Mouse (Mus musculus) CH12.LX (cell line): ENCODE data around the gene Myo16. TPM values are rescaled to one million over a fixed set of nuclear protein-coding genes. Genes with fewer than 3 reads are reported as not detected.

ENCODE experiments used
- DNase-seq: peaks from one replicate; pipeline ENCODE4 v3.0.0-alpha.2; 2013; ENCODE audit errors: extremely low read depth
- H3K27ac ChIP-seq: 2 replicates; pipeline ENCODE4 v1.5.1; 2012; ENCODE audit warnings: low read depth, mild to moderate bottlenecking, control low read depth, moderate library complexity; ENCODE audit not compliant: insufficient read depth
- H3K27me3 ChIP-seq: replicated peaks from 2 replicates; pipeline ENCODE3; 2012; ENCODE audit warnings: inconsistent platforms
- H3K36me3 ChIP-seq, 2 experiments: replicated peaks in 1 of 2; 2 replicates each; pipeline versions ENCODE3 to v1.6.1; 2012; ENCODE audit warnings: inconsistent platforms in 1 of 2, low read length in 1 of 2, mild to moderate bottlenecking in 1 of 2, mixed read lengths in 1 of 2, moderate library complexity in 1 of 2; ENCODE audit not compliant: control insufficient read depth in 1 of 2, insufficient read depth in 1 of 2
- H3K4me1 ChIP-seq, 2 experiments: 2 replicates each; pipeline ENCODE4 v1.6.1; 2012; ENCODE audit warnings: inconsistent platforms in 1 of 2, moderate library complexity in 1 of 2; ENCODE audit not compliant: insufficient read depth in 2 of 2, control insufficient read depth in 1 of 2
- H3K4me2 ChIP-seq: 2 replicates; pipeline ENCODE4 v1.6.1; 2012; ENCODE audit warnings: low read depth, mild to moderate bottlenecking, control low read depth; ENCODE audit not compliant: poor library complexity, insufficient read depth, severe bottlenecking
- H3K4me3 ChIP-seq, 3 experiments: fragments of 150-350 bp in 1 of 3; sonication (generic) in 1 of 3; replicated peaks in 1 of 3; 2 replicates each; pipeline versions ENCODE3 to v1.5.1; 2011 to 2012; ENCODE audit warnings: low read depth in 2 of 3, low read length in 2 of 3, mild to moderate bottlenecking in 2 of 3, moderate library complexity in 2 of 3, control low read depth in 1 of 3, improper control_type of control experiment in 1 of 3, inconsistent platforms in 1 of 3, mixed read lengths in 1 of 3; ENCODE audit not compliant: poor library complexity in 1 of 3
- H3K79me2 ChIP-seq: replicated peaks from 2 replicates; pipeline ENCODE4 v1.6.1; 2012; ENCODE audit warnings: mild to moderate bottlenecking, moderate library complexity; ENCODE audit not compliant: control insufficient read depth, poor library complexity, insufficient read depth, severe bottlenecking; ENCODE audit errors: extremely low read depth
- H3K9ac ChIP-seq: 2 replicates; pipeline ENCODE4 v1.6.1; 2012; ENCODE audit warnings: low read depth, mild to moderate bottlenecking, control low read depth, moderate library complexity; ENCODE audit not compliant: insufficient read depth
- H3K9me3 ChIP-seq: replicated peaks from 2 replicates; pipeline ENCODE3; 2012; ENCODE audit warnings: low read length, inconsistent platforms, mixed read lengths
- BHLHE40 ChIP-seq: IDR thresholded peaks from 2 replicates; pipeline ENCODE4 v1.6.1; 2011; ENCODE audit warnings: mild to moderate bottlenecking, low read depth, low read length, improper control_type of control experiment
- CHD1 ChIP-seq: IDR thresholded peaks from 2 replicates; pipeline ENCODE4 v1.6.1; 2012; ENCODE audit warnings: low read depth, low read length, improper control_type of control experiment, inconsistent platforms
- CHD2 ChIP-seq: IDR thresholded peaks from 2 replicates; pipeline ENCODE4 v1.6.1; 2011; ENCODE audit warnings: low read length, improper control_type of control experiment
- IRF4 ChIP-seq: IDR thresholded peaks from 2 replicates; pipeline ENCODE4 v1.6.1; 2014; ENCODE audit warnings: low read depth, mild to moderate bottlenecking, inconsistent platforms, low read length, improper control_type of control experiment
- JUN ChIP-seq: IDR thresholded peaks from 2 replicates; pipeline ENCODE4 v1.6.1; 2011; ENCODE audit warnings: low read depth, mild to moderate bottlenecking, low read length, improper control_type of control experiment, moderate library complexity; ENCODE audit not compliant: insufficient read depth
- KAT2A ChIP-seq: IDR thresholded peaks from 2 replicates; pipeline ENCODE4 v1.6.1; 2012; ENCODE audit warnings: low read length, improper control_type of control experiment, inconsistent platforms; ENCODE audit not compliant: insufficient replicate concordance
- MAX ChIP-seq: IDR thresholded peaks from 2 replicates; pipeline ENCODE4 v1.6.1; 2011; ENCODE audit warnings: low read length, improper control_type of control experiment
- MEF2A ChIP-seq: IDR thresholded peaks from 2 replicates; pipeline ENCODE4 v1.6.1; 2014; ENCODE audit warnings: low read depth, mild to moderate bottlenecking, inconsistent platforms, low read length, improper control_type of control experiment, borderline replicate concordance
- MXI1 ChIP-seq: IDR thresholded peaks from 2 replicates; pipeline ENCODE4 v1.6.1; 2011; ENCODE audit warnings: mild to moderate bottlenecking, low read depth, low read length, improper control_type of control experiment
- MYC ChIP-seq: IDR thresholded peaks from 2 replicates; pipeline ENCODE4 v1.6.1; 2011; ENCODE audit warnings: low read depth, mild to moderate bottlenecking, improper control_type of control experiment, low read length
- NRF1 ChIP-seq: IDR thresholded peaks from 2 replicates; pipeline ENCODE4 v1.6.1; 2014; ENCODE audit warnings: low read depth, mild to moderate bottlenecking, inconsistent platforms, low read length, improper control_type of control experiment, moderate library complexity
- POLR2AphosphoS2 ChIP-seq: IDR thresholded peaks from 2 replicates; pipeline ENCODE4 v1.6.1; 2011; ENCODE audit warnings: low read depth, low read length, improper control_type of control experiment
- RAD21 ChIP-seq: IDR thresholded peaks from 2 replicates; pipeline ENCODE4 v1.6.1; 2011; ENCODE audit warnings: low read depth, mild to moderate bottlenecking, low read length, improper control_type of control experiment, moderate library complexity
- RCOR1 ChIP-seq: conservative IDR thresholded peaks from 2 replicates; pipeline ENCODE4 v1.6.1; 2012; ENCODE audit warnings: low read depth, mild to moderate bottlenecking, inconsistent platforms, low read length, improper control_type of control experiment
- SIN3A ChIP-seq: IDR thresholded peaks from 2 replicates; pipeline ENCODE4 v1.6.1; 2012; ENCODE audit warnings: low read length, improper control_type of control experiment, inconsistent platforms
- TBP ChIP-seq: conservative IDR thresholded peaks from 2 replicates; pipeline ENCODE4 v1.6.1; 2011; ENCODE audit warnings: low read depth, low read length, improper control_type of control experiment
- UBTF ChIP-seq: IDR thresholded peaks from 2 replicates; pipeline ENCODE4 v1.6.1; 2012; ENCODE audit warnings: low read depth, mild to moderate bottlenecking, inconsistent platforms, low read length, improper control_type of control experiment, moderate library complexity
- USF2 ChIP-seq: conservative IDR thresholded peaks from 2 replicates; pipeline ENCODE4 v1.6.1; 2011; ENCODE audit warnings: low read depth, low read length, improper control_type of control experiment
- ZNF384 ChIP-seq: IDR thresholded peaks from 2 replicates; pipeline ENCODE4 v1.6.1; 2012; ENCODE audit warnings: low read depth, low read length, improper control_type of control experiment, inconsistent platforms
- dilution Hi-C: fragments of 300-500 bp; cut with MboI; formaldehyde crosslinking; loops from 2 replicates; pipeline ENCODE4 v1.14.3; 2020; ENCODE audit warnings: low sequenced_read_pairs; ENCODE audit not compliant: extremely low pct_unique_long_range_greater_than_20kb, extremely low pct_ligation_motif_present
- in situ Hi-C: fragments of 300-500 bp; cut with MboI; formaldehyde crosslinking; loops from 3 replicates; pipeline ENCODE4 v1.14.3; 2019; ENCODE audit warnings: low sequenced_read_pairs, low pct_ligation_motif_present, low pct_unique_long_range_greater_than_20kb, mixed read lengths
- polyA plus RNA-seq: library from polyadenylated mRNA; unstranded; fragments of >175 nt; gene quantifications from 2 replicates; pipeline ENCODE4 v1.2.1, GENCODE M21; 2012; ENCODE audit warnings: low read depth; ENCODE audit not compliant: insufficient read length
- total RNA-seq, 2 experiments: library from RNA; depleted of rRNA; stranded (reverse); fragments of 300-350 nt in 1 of 2; fragments of >200 nt in 1 of 2; gene quantifications; 2 replicates each; pipeline ENCODE4 v1.2.3; 2012 to 2014

Myo16 gene
- total and polyA plus RNA-seq, 3 experiments: not detected

- dilution Hi-C loops (no loop called here), in situ Hi-C loops (loop anchor here (10.0 to 25.0 kb wide), 2 partner anchors 258 to 325 kb away; partner anchors contain the start of genes Abhd13 and Lig4)
These were observed 158.6 kb downstream of the Myo16 start for GRCm38 (mm10) chr8:10312316-10312715.

DNA sequence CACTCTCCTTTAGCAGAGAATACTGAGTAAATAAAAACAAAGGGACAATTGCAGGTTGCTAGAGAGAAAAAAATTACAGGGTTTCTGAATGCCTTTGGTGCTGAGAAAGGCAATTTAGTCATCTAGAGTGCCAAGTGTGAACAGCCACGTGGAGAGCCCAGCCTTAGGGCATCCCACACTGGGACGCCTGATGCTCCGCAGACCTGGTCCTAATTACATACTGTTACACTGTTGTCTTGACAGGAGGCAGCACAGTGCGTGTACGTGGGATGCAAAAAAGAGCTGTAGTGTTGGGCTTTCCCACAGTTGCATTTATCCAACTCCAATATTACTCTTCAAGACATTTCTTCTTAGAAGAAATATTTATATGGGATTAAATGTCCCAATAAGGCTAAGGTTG, 162.5 kb downstream of the Myo16 start:
- Histone ChIP-seq H3K9ac (no peak overlapping the region), H3K4me3 (no peak overlapping the region)
- TF ChIP-seq MXI1: no peak
- no peak for TF ChIP-seq UBTF
- no peak for TF ChIP-seq KAT2A
- TF ChIP-seq NRF1: no peak
- no peak for TF ChIP-seq ZNF384
- no peak for TF ChIP-seq MYC
- TF ChIP-seq RCOR1: no peak
- TF ChIP-seq MEF2A: no peak
- TF ChIP-seq BHLHE40: no peak
- no peak for TF ChIP-seq RAD21
- TF ChIP-seq CHD1: no peak
- TF ChIP-seq POLR2AphosphoS2: no peak
- TF ChIP-seq USF2: no peak
- TF ChIP-seq MAX: no peak
- no peak for TF ChIP-seq SIN3A
- TF ChIP-seq CHD2: no peak
- no peak for TF ChIP-seq IRF4
- no peak for TF ChIP-seq TBP
- TF ChIP-seq, all 38 proteins: peak for 0
- Histone ChIP-seq H3K4me1 (peaks cover 0 to 9% of the 10 kb centered on the region in 2 experiments; a peak in 1 of 4 replicates), H3K27me3 (no peaks in the 10 kb centered on the region), H3K79me2 (no peaks in the 10 kb centered on the region), H3K27ac (no peak overlapping the region), H3K4me2 (no peak overlapping the region), H3K9me3 (no peaks in the 10 kb centered on the region), H3K36me3 (no peaks in the 10 kb centered on the region)
- in situ Hi-C loops: loop anchor here (10.0 to 25.0 kb wide), 2 partner anchors 261 to 329 kb away; partner anchors contain the start of genes Abhd13 and Lig4
- dilution Hi-C loops: no loop called here
- no peak for DNase-seq

More at GRCm38 (mm10) chr8:10312316-10312715, 158.6 kb downstream of the Myo16 start:
- no peak for DNase-seq
- Histone ChIP-seq H3K9ac (no peak overlapping the region), H3K4me1 (peaks cover 3 to 7% of the 10 kb centered on the region in 2 experiments; a peak in 2 of 4 replicates), H3K27me3 (no peaks in the 10 kb centered on the region), H3K9me3 (no peaks in the 10 kb centered on the region), H3K79me2 (no peaks in the 10 kb centered on the region), H3K4me3 (no peak overlapping the region), H3K36me3 (no peaks in the 10 kb centered on the region), H3K4me2 (no peak overlapping the region), H3K27ac (no peak overlapping the region)
- no peak for TF ChIP-seq JUN
